Mouse (Mus musculus) heart, adult 2 months (tissue): ENCODE data around the gene Dgkz.

Experiments used
- CTCF ChIP-seq: fragments of 200-600 bp; IDR thresholded peaks from 2 replicates; pipeline ENCODE4 v1.8.1; 2022; ENCODE audit warnings: antibody characterized with exemption, mild to moderate bottlenecking, moderate library complexity
- EP300 ChIP-seq: fragments of 200-500 bp; IDR thresholded peaks from 2 replicates; pipeline ENCODE4 v1.6.1; 2011; ENCODE audit warnings: low read depth, low read length, control low read depth; ENCODE audit not compliant: insufficient read depth

GRCm38 (mm10) chr2:91958701-91959457 is 16.8 kb downstream of the Dgkz start:
- TF ChIP-seq EP300 (0 out of 2 replicates have a peak, but pooled peaks have one; percentile 20), CTCF (peak; percentile 98)
